Mouse (Mus musculus) CH12.LX (cell line): ENCODE data around the gene Tepsin. TPM values are rescaled to one million over a fixed set of nuclear protein-coding genes. Genes with fewer than 3 reads are reported as not detected.

Experiments
- DNase-seq: peaks from one replicate; pipeline ENCODE4 v3.0.0-alpha.2; 2013; ENCODE audit errors: extremely low read depth
- H3K27ac ChIP-seq: 2 replicates; pipeline ENCODE4 v1.5.1; 2012; ENCODE audit warnings: low read depth, mild to moderate bottlenecking, control low read depth, moderate library complexity; ENCODE audit not compliant: insufficient read depth
- H3K27me3 ChIP-seq: replicated peaks from 2 replicates; pipeline ENCODE3; 2012; ENCODE audit warnings: inconsistent platforms
- H3K36me3 ChIP-seq, 2 experiments: replicated peaks in 1 of 2; 2 replicates each; pipeline versions ENCODE3 to v1.6.1; 2012; ENCODE audit warnings: inconsistent platforms in 1 of 2, low read length in 1 of 2, mild to moderate bottlenecking in 1 of 2, mixed read lengths in 1 of 2, moderate library complexity in 1 of 2; ENCODE audit not compliant: control insufficient read depth in 1 of 2, insufficient read depth in 1 of 2
- H3K4me1 ChIP-seq, 2 experiments: 2 replicates each; pipeline ENCODE4 v1.6.1; 2012; ENCODE audit warnings: inconsistent platforms in 1 of 2, moderate library complexity in 1 of 2; ENCODE audit not compliant: insufficient read depth in 2 of 2, control insufficient read depth in 1 of 2
- H3K4me2 ChIP-seq: 2 replicates; pipeline ENCODE4 v1.6.1; 2012; ENCODE audit warnings: low read depth, mild to moderate bottlenecking, control low read depth; ENCODE audit not compliant: poor library complexity, insufficient read depth, severe bottlenecking
- H3K4me3 ChIP-seq, 3 experiments: fragments of 150-350 bp in 1 of 3; sonication (generic) in 1 of 3; replicated peaks in 1 of 3; 2 replicates each; pipeline versions ENCODE3 to v1.5.1; 2011 to 2012; ENCODE audit warnings: low read depth in 2 of 3, low read length in 2 of 3, mild to moderate bottlenecking in 2 of 3, moderate library complexity in 2 of 3, control low read depth in 1 of 3, improper control_type of control experiment in 1 of 3, inconsistent platforms in 1 of 3, mixed read lengths in 1 of 3; ENCODE audit not compliant: poor library complexity in 1 of 3
- H3K79me2 ChIP-seq: replicated peaks from 2 replicates; pipeline ENCODE4 v1.6.1; 2012; ENCODE audit warnings: mild to moderate bottlenecking, moderate library complexity; ENCODE audit not compliant: control insufficient read depth, poor library complexity, insufficient read depth, severe bottlenecking; ENCODE audit errors: extremely low read depth
- H3K9ac ChIP-seq: 2 replicates; pipeline ENCODE4 v1.6.1; 2012; ENCODE audit warnings: low read depth, mild to moderate bottlenecking, control low read depth, moderate library complexity; ENCODE audit not compliant: insufficient read depth
- H3K9me3 ChIP-seq: replicated peaks from 2 replicates; pipeline ENCODE3; 2012; ENCODE audit warnings: low read length, inconsistent platforms, mixed read lengths
- CHD1 ChIP-seq: IDR thresholded peaks from 2 replicates; pipeline ENCODE4 v1.6.1; 2012; ENCODE audit warnings: low read depth, low read length, improper control_type of control experiment, inconsistent platforms
- CHD2 ChIP-seq: IDR thresholded peaks from 2 replicates; pipeline ENCODE4 v1.6.1; 2011; ENCODE audit warnings: low read length, improper control_type of control experiment
- CTCF ChIP-seq, 2 experiments: IDR thresholded peaks in 1 of 2; conservative IDR thresholded peaks in 1 of 2; 2 replicates each; pipeline ENCODE4 v1.5.1; 2011 to 2012; ENCODE audit warnings: low read depth in 2 of 2, low read length in 2 of 2, improper control_type of control experiment in 1 of 2, inconsistent platforms in 1 of 2, mild to moderate bottlenecking in 1 of 2, moderate library complexity in 1 of 2
- E2F4 ChIP-seq: IDR thresholded peaks from 2 replicates; pipeline ENCODE4 v1.6.1; 2011; ENCODE audit warnings: low read depth, low read length, improper control_type of control experiment; ENCODE audit not compliant: insufficient replicate concordance
- EP300 ChIP-seq: IDR thresholded peaks from 2 replicates; pipeline ENCODE4 v1.6.1; 2011; ENCODE audit warnings: low read length, improper control_type of control experiment
- HCFC1 ChIP-seq: IDR thresholded peaks from 2 replicates; pipeline ENCODE4 v1.6.1; 2012; ENCODE audit warnings: low read depth, mild to moderate bottlenecking, inconsistent platforms, low read length, improper control_type of control experiment
- IRF4 ChIP-seq: IDR thresholded peaks from 2 replicates; pipeline ENCODE4 v1.6.1; 2014; ENCODE audit warnings: low read depth, mild to moderate bottlenecking, inconsistent platforms, low read length, improper control_type of control experiment
- JUN ChIP-seq: IDR thresholded peaks from 2 replicates; pipeline ENCODE4 v1.6.1; 2011; ENCODE audit warnings: low read depth, mild to moderate bottlenecking, low read length, improper control_type of control experiment, moderate library complexity; ENCODE audit not compliant: insufficient read depth
- JUND ChIP-seq: conservative IDR thresholded peaks from 2 replicates; pipeline ENCODE4 v1.6.1; 2011; ENCODE audit warnings: low read depth, low read length, improper control_type of control experiment
- KAT2A ChIP-seq: IDR thresholded peaks from 2 replicates; pipeline ENCODE4 v1.6.1; 2012; ENCODE audit warnings: low read length, improper control_type of control experiment, inconsistent platforms; ENCODE audit not compliant: insufficient replicate concordance
- MAFK ChIP-seq: IDR thresholded peaks from 2 replicates; pipeline ENCODE4 v1.6.1; 2011; ENCODE audit warnings: low read length, improper control_type of control experiment; ENCODE audit not compliant: insufficient replicate concordance
- MAZ ChIP-seq: IDR thresholded peaks from 2 replicates; pipeline ENCODE4 v1.6.1; 2012; ENCODE audit warnings: low read depth, mild to moderate bottlenecking, inconsistent platforms, low read length, improper control_type of control experiment, moderate library complexity
- MYC ChIP-seq: IDR thresholded peaks from 2 replicates; pipeline ENCODE4 v1.6.1; 2011; ENCODE audit warnings: low read depth, mild to moderate bottlenecking, improper control_type of control experiment, low read length
- NELFE ChIP-seq: IDR thresholded peaks from 2 replicates; pipeline ENCODE4 v1.6.1; 2011; ENCODE audit warnings: low read depth, low read length, improper control_type of control experiment
- NRF1 ChIP-seq: IDR thresholded peaks from 2 replicates; pipeline ENCODE4 v1.6.1; 2014; ENCODE audit warnings: low read depth, mild to moderate bottlenecking, inconsistent platforms, low read length, improper control_type of control experiment, moderate library complexity
- POLR2AphosphoS2 ChIP-seq: IDR thresholded peaks from 2 replicates; pipeline ENCODE4 v1.6.1; 2011; ENCODE audit warnings: low read depth, low read length, improper control_type of control experiment
- RAD21 ChIP-seq: IDR thresholded peaks from 2 replicates; pipeline ENCODE4 v1.6.1; 2011; ENCODE audit warnings: low read depth, mild to moderate bottlenecking, low read length, improper control_type of control experiment, moderate library complexity
- RCOR1 ChIP-seq: conservative IDR thresholded peaks from 2 replicates; pipeline ENCODE4 v1.6.1; 2012; ENCODE audit warnings: low read depth, mild to moderate bottlenecking, inconsistent platforms, low read length, improper control_type of control experiment
- SMC3 ChIP-seq: IDR thresholded peaks from 2 replicates; pipeline ENCODE4 v1.6.1; 2011; ENCODE audit warnings: low read depth, low read length, improper control_type of control experiment
- TCF12 ChIP-seq: IDR thresholded peaks from 2 replicates; pipeline ENCODE4 v1.6.1; 2014; ENCODE audit warnings: low read depth, mild to moderate bottlenecking, inconsistent platforms, low read length, improper control_type of control experiment
- USF1 ChIP-seq: IDR thresholded peaks from 2 replicates; pipeline ENCODE4 v1.6.1; 2014; ENCODE audit warnings: low read depth, mild to moderate bottlenecking, inconsistent platforms, low read length, improper control_type of control experiment
- ZC3H11A ChIP-seq: IDR thresholded peaks from 2 replicates; pipeline ENCODE4 v1.6.1; 2012; ENCODE audit warnings: low read depth, mild to moderate bottlenecking, inconsistent platforms, low read length, improper control_type of control experiment
- ZKSCAN1 ChIP-seq: IDR thresholded peaks from 2 replicates; pipeline ENCODE4 v1.6.1; 2012; ENCODE audit warnings: low read depth, inconsistent platforms, low read length, improper control_type of control experiment, borderline replicate concordance
- ZMIZ1 ChIP-seq: IDR thresholded peaks from 2 replicates; pipeline ENCODE4 v1.6.1; 2012; ENCODE audit warnings: low read depth, mild to moderate bottlenecking, inconsistent platforms, low read length, improper control_type of control experiment
- ZNF384 ChIP-seq: IDR thresholded peaks from 2 replicates; pipeline ENCODE4 v1.6.1; 2012; ENCODE audit warnings: low read depth, low read length, improper control_type of control experiment, inconsistent platforms
- dilution Hi-C: fragments of 300-500 bp; cut with MboI; formaldehyde crosslinking; loops from 2 replicates; pipeline ENCODE4 v1.14.3; 2020; ENCODE audit warnings: low sequenced_read_pairs; ENCODE audit not compliant: extremely low pct_unique_long_range_greater_than_20kb, extremely low pct_ligation_motif_present
- in situ Hi-C: fragments of 300-500 bp; cut with MboI; formaldehyde crosslinking; loops from 3 replicates; pipeline ENCODE4 v1.14.3; 2019; ENCODE audit warnings: low sequenced_read_pairs, low pct_ligation_motif_present, low pct_unique_long_range_greater_than_20kb, mixed read lengths
- polyA plus RNA-seq: library from polyadenylated mRNA; unstranded; fragments of >175 nt; gene quantifications from 2 replicates; pipeline ENCODE4 v1.2.1, GENCODE M21; 2012; ENCODE audit warnings: low read depth; ENCODE audit not compliant: insufficient read length
- total RNA-seq, 2 experiments: library from RNA; depleted of rRNA; stranded (reverse); fragments of 300-350 nt in 1 of 2; fragments of >200 nt in 1 of 2; gene quantifications; 2 replicates each; pipeline ENCODE4 v1.2.3; 2012 to 2014

Gene Tepsin
- total and polyA plus RNA-seq, 3 experiments: 13.7 to 22.1 (median 14.2) TPM

- in situ Hi-C loops: no loop called here
- Histone ChIP-seq H3K4me2 (no peak overlapping the region), H3K36me3 (peaks cover 28 to 79% of the 10 kb centered on the region in 2 experiments), H3K4me1 (peaks cover 0 to 36% of the 10 kb centered on the region in 2 experiments; a peak in 3 of 4 replicates), H3K4me3 (no peak overlapping the region), H3K79me2 (no peaks in the 10 kb centered on the region), H3K9me3 (no peaks in the 10 kb centered on the region), H3K27me3 (no peaks in the 10 kb centered on the region), H3K27ac (no peak overlapping the region), H3K9ac (no peak overlapping the region)
- dilution Hi-C loops: no loop called here
- no peak for DNase-seq
- TF ChIP-seq POLR2AphosphoS2: no peak
- peak; percentile 33 for TF ChIP-seq SMC3
- TF ChIP-seq EP300: no peak
- TF ChIP-seq NRF1: no peak
- TF ChIP-seq ZNF384: no peak
- no peak for TF ChIP-seq MAFK
- TF ChIP-seq KAT2A: no peak
- no peak for TF ChIP-seq CHD2
- TF ChIP-seq CHD1: no peak
- no peak for TF ChIP-seq RCOR1
- TF ChIP-seq ZMIZ1: no peak
- no peak for TF ChIP-seq IRF4
- TF ChIP-seq CTCF (conservative IDR thresholded peaks at IDR 0.05 in 1 of 2, IDR thresholded peaks at IDR 0.05 in 1 of 2; ENCODE audit: low read depth in 2 of 2, low read length in 2 of 2): peak in 1 of 2 experiments; percentile 58; a peak in 2 of 4 replicates
These were observed 25.4 kb downstream of the Tepsin start for GRCm38 (mm10) chr11:120072986-120073647.

DNA sequence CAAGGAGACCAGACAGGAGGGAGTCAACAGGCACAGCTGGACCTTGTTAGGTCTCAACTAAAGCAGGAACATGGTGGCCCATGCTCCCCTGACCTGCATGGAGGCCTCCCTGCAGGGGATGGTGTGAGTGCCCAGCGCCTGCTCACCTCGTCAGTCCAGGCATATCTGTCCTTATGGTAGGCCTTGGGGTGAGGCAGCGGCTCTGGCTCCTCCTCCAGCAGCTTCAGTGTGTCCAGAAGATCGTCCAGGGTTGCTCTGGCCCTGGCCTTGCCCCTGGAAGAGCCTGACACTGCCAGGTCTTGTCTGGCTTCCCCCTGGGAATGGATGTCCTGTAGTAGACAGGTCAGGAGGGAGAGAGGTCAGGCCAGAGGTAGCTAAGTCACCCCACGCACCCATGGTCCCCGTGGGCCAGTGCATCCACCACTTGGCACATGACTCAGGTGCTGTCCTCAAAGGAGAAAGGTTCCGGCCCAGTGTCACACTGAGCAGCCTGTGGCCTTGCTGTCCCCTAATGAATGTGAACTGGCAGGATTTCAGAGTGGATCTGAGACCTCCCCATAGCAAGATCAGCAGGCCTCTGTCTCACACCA is 26.7 kb downstream of the Tepsin start:
- no peak for DNase-seq
- Histone ChIP-seq H3K4me3 (no peak overlapping the region), H3K36me3 (peaks cover 31 to 85% of the 10 kb centered on the region in 2 experiments)

More for the DNA sequence above, 26.7 kb downstream of the Tepsin start:
- Histone ChIP-seq H3K27ac (no peak overlapping the region), H3K9ac (no peak overlapping the region), H3K79me2 (no peaks in the 10 kb centered on the region), H3K9me3 (no peaks in the 10 kb centered on the region), H3K4me2 (no peak overlapping the region)
- TF ChIP-seq CTCF (conservative IDR thresholded peaks at IDR 0.05 in 1 of 2, IDR thresholded peaks at IDR 0.05 in 1 of 2; ENCODE audit: low read depth in 2 of 2, low read length in 2 of 2) (no peak), POLR2AphosphoS2 (no peak), EP300 (no peak), RCOR1 (no peak), IRF4 (no peak), JUND (no peak), USF1 (no peak), NELFE (no peak), MYC (no peak), TCF12 (no peak), E2F4 (no peak), ZNF384 (no peak), MAZ (no peak), RAD21 (no peak), HCFC1 (no peak), SMC3 (no peak), NRF1 (no peak), ZKSCAN1 (no peak), JUN (no peak), ZC3H11A (no peak)
- TF ChIP-seq, all 38 proteins: peak for 0
- H3K4me1 ChIP-seq: peaks cover 0 to 32% of the 10 kb centered on the region in 2 experiments; a peak in 3 of 4 replicates
- dilution Hi-C loops: no loop called here
- in situ Hi-C loops: no loop called here
- H3K27me3 ChIP-seq: no peaks in the 10 kb centered on the region
